Mouse (Mus musculus): ENCODE results near the gene Hopx. TPM values are rescaled to one million over a fixed set of nuclear protein-coding genes. Genes with fewer than 3 reads are reported as not detected.

Hopx gene
- polyA plus RNA-seq (2012; rRNA removed), result 24.6 and 33.1 TPM in 2 replicates

DNA sequence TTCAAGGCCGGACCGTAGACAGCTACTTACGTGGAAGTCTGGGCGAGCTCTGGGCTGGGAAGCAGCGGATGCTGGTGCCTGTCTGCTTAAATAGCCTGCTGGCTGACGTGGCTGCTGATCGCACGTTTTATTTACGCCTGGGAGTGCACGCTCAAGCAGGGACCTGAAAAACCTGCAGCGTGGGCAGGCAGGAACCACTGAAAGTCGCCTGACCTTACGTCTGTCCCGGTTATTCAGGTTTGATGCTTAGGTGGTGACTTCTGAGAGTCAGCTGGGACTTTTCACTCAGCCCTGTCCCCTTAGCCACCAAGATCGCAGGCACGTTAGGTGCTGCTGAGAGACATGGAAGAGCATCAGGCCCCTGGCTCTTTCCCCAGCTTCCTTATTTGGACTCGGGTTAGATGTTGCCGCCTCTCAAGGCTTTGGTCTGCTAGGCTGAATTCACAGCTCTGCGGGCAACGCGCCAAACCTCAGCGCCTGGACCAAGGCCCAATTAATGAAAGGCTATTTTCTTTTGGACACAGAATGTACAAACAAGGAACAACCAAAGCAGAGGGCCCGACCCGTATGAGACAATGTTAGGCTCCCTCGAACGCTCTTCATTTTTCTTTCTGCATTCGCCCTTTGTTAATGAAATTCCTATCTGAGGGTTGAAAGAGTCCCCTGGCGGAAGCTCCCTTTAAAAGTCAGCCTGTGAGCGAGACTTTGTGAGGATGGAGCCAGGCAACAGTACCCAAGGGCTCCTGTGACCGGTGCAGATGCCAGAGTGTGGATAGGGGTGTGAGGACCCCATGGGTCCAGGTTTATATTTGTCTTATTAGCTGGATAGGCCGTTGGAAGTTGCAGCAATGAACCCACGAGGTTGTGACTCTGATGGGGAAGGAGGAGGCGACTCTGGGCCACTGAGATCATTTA, at the start of gene Hopx:
Hopx (minus strand) TSS at position 305 of the 915 bp plus-strand sequence.

Other genes with a start within 250 kb of the Hopx start
- gene Aasdh, start 209.6 kb downstream of the Hopx start, polyA plus RNA-seq (2012; rRNA removed), result 26.8 and 27.8 TPM in 2 replicates
- 86.3 and 94.0 TPM in 2 replicates for gene Paics, start 163.8 kb downstream of the Hopx start, polyA plus RNA-seq (2012; rRNA removed)
- 9.5 and 10.8 TPM in 2 replicates for gene Ppat, start 163.5 kb downstream of the Hopx start, polyA plus RNA-seq (2012; rRNA removed)
- gene Srp72, start 140.4 kb downstream of the Hopx start, polyA plus RNA-seq (2012; rRNA removed), result 82.3 and 83.2 TPM in 2 replicates
- gene Arl9, start 111.1 kb downstream of the Hopx start, polyA plus RNA-seq (2012; rRNA removed), result 0.47 and 0.51 TPM in 2 replicates
- 0.67 and 0.82 TPM in 2 replicates for gene Thegl, start 99.1 kb downstream of the Hopx start, polyA plus RNA-seq (2012; rRNA removed)
- 0.28 and 0.95 TPM in 2 replicates for gene Spink2, start 96.3 kb upstream of the Hopx start, polyA plus RNA-seq (2012; rRNA removed)
- gene Rest, start 150.4 kb upstream of the Hopx start, polyA plus RNA-seq (2012; rRNA removed), result 5.0 and 6.0 TPM in 2 replicates
- gene Noa1, start 195.0 kb upstream of the Hopx start, polyA plus RNA-seq (2012; rRNA removed), result 24.9 and 25.3 TPM in 2 replicates
- gene Polr2b, start 195.0 kb upstream of the Hopx start, polyA plus RNA-seq (2012; rRNA removed), result 52.8 and 56.0 TPM in 2 replicates